Mouse (Mus musculus) heart, embryonic 15.5 days (tissue): Measurements from ENCODE around the gene Cog3. TPM values are rescaled to one million over a fixed set of nuclear protein-coding genes. Genes with fewer than 3 reads are reported as not detected.
"Not testable (repeated sequence)": the region's sequence is repeated elsewhere in the genome, so short reads cannot be mapped to it uniquely, and the experiment has no call there.

Experiments used
- ATAC-seq: fragments of 200-750 bp; cut with Nextera tagmentation; replicated peaks from 2 replicates; pipeline ENCODE4 v1.8.0; 2017; ENCODE audit warnings: low read depth, moderate TSS enrichment; ENCODE audit not compliant: insufficient number of reproducible peaks, insufficient read depth, low FRiP score
- H3K27ac ChIP-seq: fragments of 300-500 bp; sonication (generic); 2 replicates; pipeline ENCODE4 v1.5.1; 2015; ENCODE audit warnings: mild to moderate bottlenecking, inconsistent platforms
- H3K27me3 ChIP-seq: fragments of 300-500 bp; sonication (generic); 2 replicates; pipeline ENCODE4 v1.6.1; 2015; ENCODE audit warnings: inconsistent platforms
- H3K36me3 ChIP-seq: fragments of 300-500 bp; sonication (generic); 2 replicates; pipeline ENCODE4 v1.6.1; 2015; ENCODE audit warnings: mild to moderate bottlenecking, inconsistent platforms
- H3K4me1 ChIP-seq: fragments of 300-500 bp; sonication (generic); replicated peaks from 2 replicates; pipeline ENCODE4 v1.6.1; 2015; ENCODE audit warnings: inconsistent platforms
- H3K4me2 ChIP-seq: fragments of 300-500 bp; sonication (generic); 2 replicates; pipeline ENCODE4 v1.6.1; 2015; ENCODE audit warnings: inconsistent platforms, mild to moderate bottlenecking, moderate library complexity
- H3K4me3 ChIP-seq: fragments of 300-500 bp; sonication (generic); 2 replicates; pipeline ENCODE4 v1.5.1; 2015; ENCODE audit warnings: mild to moderate bottlenecking, inconsistent platforms
- H3K9ac ChIP-seq: fragments of 300-500 bp; sonication (generic); 2 replicates; pipeline ENCODE4 v1.6.1; 2015; ENCODE audit warnings: mild to moderate bottlenecking, inconsistent platforms
- H3K9me3 ChIP-seq: fragments of 300-500 bp; sonication (generic); replicated peaks from 2 replicates; pipeline ENCODE4 v1.6.1; 2016; ENCODE audit warnings: inconsistent platforms
- WGBS: fragments of 180-500 bp; shearing (Covaris S2); methylation state at CpG from one replicate; pipeline ENCODE4 v1.1.7; 2015; ENCODE audit warnings: mixed read lengths; 5-methylcytosine and 5-hydroxymethylcytosine counted together
- polyA plus RNA-seq: library from polyadenylated mRNA; unstranded; fragments of >200 nt; fragmentation: Nextera tagmentation; extraction: Ambion mirVana; gene quantifications from 2 replicates; pipeline ENCODE4 v1.2.1, GENCODE M21; 2015

Cog3 gene
- polyA plus RNA-seq, 1 experiment from 2014 or later: 11.8 TPM

- H3K4me1 ChIP-seq: peaks cover 11% of the 10 kb centered on the region
- H3K4me3 ChIP-seq: peak overlapping the region; percentile 85
- peak; percentile 40; the same call in 1 of the 2 replicates for ATAC-seq
- H3K27ac ChIP-seq: peak overlapping the region; percentile 82
- 2% methylated on average over 31 of the region's 31 CpGs for WGBS
- H3K4me2 ChIP-seq: peak overlapping the region; percentile 85
- peak overlapping the region; percentile 80 for H3K9ac ChIP-seq
- H3K9me3 ChIP-seq: no peaks in the 10 kb centered on the region
- H3K36me3 ChIP-seq: no peaks in the 10 kb centered on the region
- H3K27me3 ChIP-seq: no peaks in the 10 kb centered on the region
Observed at GRCm38 (mm10) chr14:75786424-75786867, 32.1 kb upstream of the Cog3 start.

- no peaks in the 10 kb centered on the region for H3K4me1 ChIP-seq
- 89% methylated on average over 4 of the region's 4 CpGs for WGBS
Observed at GRCm38 (mm10) chr14:75779913-75780312, 25.6 kb upstream of the Cog3 start.

GRCm38 (mm10) chr14:75776637-75777036 lies 22.3 kb upstream of the Cog3 start:
- Histone ChIP-seq H3K4me1 (peaks cover 19% of the 10 kb centered on the region), H3K4me2 (no peak overlapping the region), H3K27me3 (no peaks in the 10 kb centered on the region), H3K9ac (no peak overlapping the region), H3K27ac (no peak overlapping the region), H3K4me3 (no peak overlapping the region), H3K9me3 (no peaks in the 10 kb centered on the region), H3K36me3 (peaks cover 8% of the 10 kb centered on the region; the same call in 1 of the 2 replicates)
- no peak for ATAC-seq
- WGBS: 90% methylated on average over 8 of the region's 8 CpGs

More at GRCm38 (mm10) chr14:75779913-75780312, 25.6 kb upstream of the Cog3 start:
- Histone ChIP-seq H3K4me3 (no peak overlapping the region), H3K9me3 (no peaks in the 10 kb centered on the region), H3K9ac (no peak overlapping the region), H3K27ac (no peak overlapping the region), H3K36me3 (peaks cover 8% of the 10 kb centered on the region; the same call in 1 of the 2 replicates), H3K4me2 (no peak overlapping the region), H3K27me3 (no peaks in the 10 kb centered on the region)
- no peak for ATAC-seq

- Histone ChIP-seq H3K27ac (peak overlapping the region; percentile 71), H3K9me3 (no peaks in the 10 kb centered on the region), H3K4me3 (no peak overlapping the region), H3K9ac (no peak overlapping the region), H3K27me3 (no peaks in the 10 kb centered on the region), H3K36me3 (peaks cover 17% of the 10 kb centered on the region; the same call in 1 of the 2 replicates), H3K4me1 (peaks cover 19% of the 10 kb centered on the region), H3K4me2 (peak overlapping the region; percentile 15; the same call in 1 of the 2 replicates)
- 38% methylated on average over 8 of the region's 8 CpGs for WGBS
- ATAC-seq: peak; percentile 84
Observed at GRCm38 (mm10) chr14:75773431-75773830, 19.1 kb upstream of the Cog3 start.

- not testable (repeated sequence) for H3K4me2 ChIP-seq, H3K4me3 ChIP-seq, H3K9me3 ChIP-seq, H3K9ac ChIP-seq, ATAC-seq, H3K27me3 ChIP-seq
- Histone ChIP-seq H3K27ac (peak overlapping the region; percentile 71), H3K4me1 (peaks cover 19% of the 10 kb centered on the region), H3K36me3 (peaks cover 17% of the 10 kb centered on the region; the same call in 1 of the 2 replicates)
- WGBS: 80% methylated on average over 3 of the region's 3 CpGs
Observed at GRCm38 (mm10) chr14:75772407-75772806, 18.1 kb upstream of the Cog3 start.

- H3K9ac ChIP-seq: no peak overlapping the region
- H3K36me3 ChIP-seq: peaks cover 23% of the 10 kb centered on the region; the same call in 1 of the 2 replicates
- H3K4me1 ChIP-seq: peaks cover 19% of the 10 kb centered on the region
- H3K4me2 ChIP-seq: no peak overlapping the region
- H3K9me3 ChIP-seq: no peaks in the 10 kb centered on the region
- no peak overlapping the region for H3K27ac ChIP-seq
- WGBS: 92% methylated on average over 8 of the region's 8 CpGs
- no peaks in the 10 kb centered on the region for H3K27me3 ChIP-seq
- ATAC-seq: no peak
- no peak overlapping the region for H3K4me3 ChIP-seq
Observed at GRCm38 (mm10) chr14:75771101-75771501, 16.8 kb upstream of the Cog3 start.

- H3K4me2 ChIP-seq: no peak overlapping the region
- ATAC-seq: no peak
- no peak overlapping the region for H3K9ac ChIP-seq
- H3K4me1 ChIP-seq: peaks cover 18% of the 10 kb centered on the region
- no peaks in the 10 kb centered on the region for H3K27me3 ChIP-seq
- no peak overlapping the region for H3K4me3 ChIP-seq
- no peak overlapping the region for H3K27ac ChIP-seq
- peaks cover 28% of the 10 kb centered on the region; the same call in 1 of the 2 replicates for H3K36me3 ChIP-seq
- WGBS: 84% methylated on average over 9 of the region's 9 CpGs
- no peaks in the 10 kb centered on the region for H3K9me3 ChIP-seq
Observed at GRCm38 (mm10) chr14:75769334-75769733, 15.0 kb upstream of the Cog3 start.

GRCm38 (mm10) chr14:75768275-75768608 lies 13.9 kb upstream of the Cog3 start:
- no peak overlapping the region for H3K27ac ChIP-seq
- H3K4me2 ChIP-seq: no peak overlapping the region
- H3K4me1 ChIP-seq: peaks cover 8% of the 10 kb centered on the region
- H3K9me3 ChIP-seq: no peaks in the 10 kb centered on the region
- 2% methylated on average over 1 of the region's 1 CpGs for WGBS
- no peak overlapping the region for H3K9ac ChIP-seq
- no peak for ATAC-seq
- no peak overlapping the region for H3K4me3 ChIP-seq
- H3K27me3 ChIP-seq: no peaks in the 10 kb centered on the region
- peaks cover 28% of the 10 kb centered on the region; the same call in 1 of the 2 replicates for H3K36me3 ChIP-seq

- 59% methylated on average over 17 of the region's 17 CpGs for WGBS
- H3K4me1 ChIP-seq: peaks cover 4% of the 10 kb centered on the region
- H3K27ac ChIP-seq: no peak overlapping the region
- no peak overlapping the region for H3K4me3 ChIP-seq
- no peak for ATAC-seq
- H3K9ac ChIP-seq: no peak overlapping the region
- peaks cover 28% of the 10 kb centered on the region; the same call in 1 of the 2 replicates for H3K36me3 ChIP-seq
- H3K9me3 ChIP-seq: no peaks in the 10 kb centered on the region
- 0 out of 2 replicates have a peak overlapping the region, but pooled peaks have one; percentile 19 for H3K4me2 ChIP-seq
- H3K27me3 ChIP-seq: no peaks in the 10 kb centered on the region
Observed at GRCm38 (mm10) chr14:75767492-75768274, 13.4 kb upstream of the Cog3 start.

- H3K27ac ChIP-seq: no peak overlapping the region
- H3K27me3 ChIP-seq: no peaks in the 10 kb centered on the region
- no peak overlapping the region for H3K4me2 ChIP-seq
- H3K9me3 ChIP-seq: no peaks in the 10 kb centered on the region
- ATAC-seq: no peak
- WGBS: 48% methylated on average over 10 of the region's 10 CpGs
- H3K36me3 ChIP-seq: peaks cover 9% of the 10 kb centered on the region; the same call in 1 of the 2 replicates
- no peak overlapping the region for H3K4me3 ChIP-seq
- no peaks in the 10 kb centered on the region for H3K4me1 ChIP-seq
- H3K9ac ChIP-seq: no peak overlapping the region
Observed at GRCm38 (mm10) chr14:75761028-75761805, 6.9 kb upstream of the Cog3 start.

- Histone ChIP-seq H3K9ac (no peak overlapping the region), H3K9me3 (no peaks in the 10 kb centered on the region), H3K4me3 (no peak overlapping the region), H3K27me3 (no peaks in the 10 kb centered on the region), H3K27ac (no peak overlapping the region), H3K4me2 (no peak overlapping the region), H3K36me3 (no peaks in the 10 kb centered on the region), H3K4me1 (peaks cover 2% of the 10 kb centered on the region)
- 71% methylated on average over 7 of the region's 7 CpGs for WGBS
- ATAC-seq: no peak
Observed at GRCm38 (mm10) chr14:75758401-75758800, 4.1 kb upstream of the Cog3 start.
